Mouse (Mus musculus): ENCODE measurements at regions not wholly inside any gene's neighbourhood (a gene's known extent, or its start where the extent isn't known, plus 50 kb on each side); places are given as distances from the start of the nearest gene placed in this dataset.
A peak's percentile ranks its signal among the peaks of the same experiment; 100 is the strongest.

GRCm38 (mm10) chr6:52368734-52369412, 55.6 kb downstream of the Evx1 start:
- DNase-seq (ENCODE audit: low spot score in 2 of 2) = no peak

GRCm38 (mm10) chr6:52370806-52371360, 57.6 kb downstream of the Evx1 start:
- DNase-seq (ENCODE audit: low spot score in 2 of 2) = no peak

DNA sequence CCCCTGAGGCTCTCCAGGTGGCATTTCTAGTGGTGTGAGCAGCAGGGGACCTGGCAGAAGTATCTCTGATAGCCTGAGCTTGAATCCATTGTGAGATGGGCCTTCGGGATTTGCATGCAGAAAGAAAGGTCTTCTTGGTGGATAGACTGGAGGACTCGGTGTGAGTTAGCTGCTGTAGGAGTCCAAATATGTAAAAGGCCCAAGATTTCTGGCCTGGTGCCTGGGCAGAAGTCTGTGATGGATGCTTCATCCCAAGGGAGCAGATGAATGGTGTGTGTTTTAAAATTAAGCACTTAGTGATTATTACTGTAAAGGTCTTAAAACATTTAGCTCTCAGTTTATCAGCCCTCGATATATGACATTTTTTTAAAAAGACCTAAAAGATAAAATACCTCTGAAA, 65.8 kb downstream of the Evx1 start:
- DNase-seq (ENCODE audit: low spot score in 2 of 2) = no peak

DNA sequence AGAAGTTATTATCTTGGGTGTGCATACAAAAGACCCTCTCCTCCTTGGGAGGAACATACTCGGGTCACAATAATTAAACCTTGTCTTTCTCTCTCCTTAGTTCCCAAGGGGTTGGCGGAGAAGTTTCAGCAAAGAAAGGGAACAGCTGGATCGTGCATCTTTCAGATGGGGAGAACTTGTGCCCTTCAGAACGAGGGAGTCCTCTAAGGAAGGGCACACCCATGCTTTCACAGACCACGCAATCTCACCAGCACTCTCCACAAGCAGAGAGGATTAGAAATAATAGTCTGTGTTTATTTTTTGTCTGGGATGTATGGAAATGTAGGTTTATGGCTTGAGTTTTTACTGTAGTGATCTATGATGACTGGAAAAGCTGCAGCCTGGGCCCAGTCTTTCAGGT, 66.3 kb downstream of the Evx1 start:
- DNase-seq (ENCODE audit: low spot score in 2 of 2) = no peak

- DNase-seq (ENCODE audit: low spot score in 2 of 2) = no peak
Measured at GRCm38 (mm10) chr6:52385044-52385443, 71.7 kb downstream of the Evx1 start.

DNA sequence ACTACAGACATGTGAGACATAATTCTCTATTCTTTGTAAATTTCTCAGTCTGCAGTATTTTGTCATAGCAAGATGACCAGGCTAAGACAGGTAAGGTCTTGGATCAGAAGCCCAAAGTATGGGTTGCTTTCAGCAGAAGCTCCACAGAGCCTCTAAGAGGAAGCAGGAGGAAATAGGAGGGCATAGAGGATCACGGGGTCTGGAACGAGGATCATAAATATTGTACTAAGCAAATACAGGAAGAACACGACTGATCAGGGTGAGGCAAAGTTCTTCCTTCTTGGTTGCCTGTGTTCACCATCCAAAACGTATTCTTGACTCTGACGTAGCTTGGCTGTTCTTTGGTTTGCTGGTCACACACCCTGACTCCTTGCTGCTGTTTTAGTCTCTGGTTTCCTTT, 88.1 kb downstream of the Evx1 start:
- no peak for DNase-seq (ENCODE audit: low spot score in 2 of 2)

DNA sequence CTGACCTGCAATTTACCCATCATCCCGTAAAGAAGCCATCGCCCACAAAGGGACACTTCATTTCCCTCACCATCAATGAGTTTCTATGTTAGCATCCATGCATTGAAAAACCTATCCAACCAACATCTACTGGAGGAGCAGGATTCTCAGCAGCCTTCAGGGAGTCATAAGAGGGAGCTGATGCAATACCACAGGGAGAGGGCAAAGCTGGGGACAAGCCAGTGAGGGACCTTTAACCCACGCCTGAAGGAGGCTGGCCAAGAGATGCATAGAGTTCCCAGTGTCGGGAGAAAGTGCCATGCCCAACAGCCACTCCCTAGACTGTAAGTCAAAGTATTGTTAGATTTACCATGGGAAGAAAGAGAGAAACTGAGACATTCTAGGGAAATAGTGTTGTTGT, 96.7 kb downstream of the Evx1 start:
- DNase-seq (ENCODE audit: low spot score in 2 of 2) = no peak

DNA sequence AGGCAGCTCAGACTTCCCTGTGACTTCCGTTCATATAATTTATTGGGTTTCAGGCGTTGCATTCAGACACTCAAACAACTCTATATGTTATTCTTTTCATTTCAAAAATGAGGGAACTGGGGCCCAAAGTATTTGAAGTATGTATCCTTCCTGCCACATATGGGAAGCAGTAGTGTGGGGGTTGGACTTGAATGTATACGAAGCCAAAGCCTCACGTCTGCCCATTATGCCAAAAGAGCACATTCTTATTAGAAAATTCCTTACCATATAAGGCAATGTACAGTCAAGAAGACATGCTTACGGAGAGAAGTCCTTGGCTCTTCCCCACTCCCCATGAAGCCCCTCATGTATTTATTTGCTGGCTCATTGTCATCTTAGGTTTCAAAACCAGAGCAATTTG, 97.4 kb downstream of the Evx1 start:
- DNase-seq (ENCODE audit: low spot score in 2 of 2) = no peak

DNA sequence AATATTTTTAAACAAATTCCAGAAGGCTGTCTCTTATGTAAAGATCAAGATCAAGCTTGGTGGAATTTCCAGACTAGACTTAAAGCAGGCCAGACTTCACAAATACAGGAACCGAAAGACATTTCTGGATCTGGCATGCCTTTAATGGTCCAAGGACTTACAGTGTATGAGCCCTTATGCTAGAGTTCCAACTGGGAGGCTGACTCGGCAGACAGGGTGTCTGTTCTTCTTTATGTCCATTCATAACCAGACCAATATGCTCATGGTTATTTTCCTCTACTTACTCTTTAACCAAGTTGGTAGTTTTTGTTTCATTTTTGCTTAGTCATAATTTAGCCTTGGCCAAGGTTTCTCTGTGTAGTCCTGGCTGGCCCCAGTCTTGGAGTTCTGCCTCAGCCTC, 98.0 kb downstream of the Evx1 start:
- DNase-seq (ENCODE audit: low spot score in 2 of 2) = no peak

GRCm38 (mm10) chr6:52413639-52414038, 100.3 kb downstream of the Evx1 start:
- no peak for DNase-seq (ENCODE audit: low spot score in 2 of 2)

- no peak for DNase-seq (ENCODE audit: low spot score in 2 of 2)
Measured at GRCm38 (mm10) chr6:52415341-52415946, 102.1 kb downstream of the Evx1 start.

GRCm38 (mm10) chr6:52416491-52416890, 103.2 kb downstream of the Evx1 start:
- no peak for DNase-seq (ENCODE audit: low spot score in 2 of 2)

- peak in 1 of 2 experiments; percentile 6 for DNase-seq (ENCODE audit: low spot score in 2 of 2)
Measured at GRCm38 (mm10) chr6:52417439-52418124, 104.3 kb downstream of the Evx1 start.

- no peak for DNase-seq (ENCODE audit: low spot score in 2 of 2)
Measured at GRCm38 (mm10) chr6:52418451-52419170, 105.3 kb downstream of the Evx1 start.

DNA sequence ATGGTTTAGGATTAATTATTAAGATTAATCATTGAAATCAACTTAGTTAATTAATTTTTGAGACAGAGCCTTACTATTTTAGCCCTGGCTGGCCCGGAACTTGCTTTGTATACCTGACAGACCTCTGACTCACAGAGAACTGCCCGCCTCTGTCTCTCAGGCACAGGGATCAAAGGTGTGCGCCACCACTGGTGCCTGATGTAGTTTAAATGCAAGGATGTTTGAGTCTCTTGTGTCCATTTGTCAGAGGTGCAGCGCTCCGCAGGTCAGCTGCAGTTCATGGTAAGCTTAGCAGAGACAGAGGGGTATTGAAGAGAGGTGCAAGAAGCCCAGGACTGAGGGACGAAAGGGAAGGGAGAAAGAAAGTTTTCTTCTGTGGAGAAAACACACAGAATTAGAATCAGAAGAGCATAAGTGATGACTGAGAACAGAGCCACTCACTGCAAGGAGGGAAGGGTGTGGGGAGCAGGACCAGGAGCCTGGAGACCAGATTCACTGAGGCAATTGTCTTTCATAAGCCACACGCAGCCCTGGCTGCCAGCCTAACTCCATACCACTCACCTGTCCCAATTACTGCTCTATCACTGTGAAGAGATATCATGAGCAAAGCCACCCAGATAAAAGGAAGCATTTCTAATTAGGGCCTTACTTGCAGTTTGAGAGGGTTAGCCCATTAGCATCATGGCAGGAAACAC, 107.1 kb downstream of the Evx1 start:
- DNase-seq (ENCODE audit: low spot score in 2 of 2) = no peak

DNA sequence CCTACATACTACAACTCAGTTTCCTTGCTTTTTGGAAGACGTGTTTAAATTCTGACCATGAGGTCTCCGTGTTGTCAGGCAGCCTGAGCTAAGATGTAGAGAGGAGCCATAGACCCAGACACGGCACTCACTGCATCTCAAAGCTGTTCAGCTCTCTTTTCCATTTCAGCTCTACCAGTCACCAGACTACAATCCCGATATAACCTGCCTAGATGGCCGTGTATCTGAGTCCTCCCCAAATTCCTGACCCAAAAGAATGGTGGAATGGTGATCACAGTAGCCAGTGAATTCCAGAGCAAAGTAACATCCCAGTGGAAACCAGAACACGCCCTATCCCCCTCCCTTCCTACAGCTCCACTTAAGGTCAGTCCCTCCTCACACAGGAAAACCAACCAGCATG, 108.5 kb downstream of the Evx1 start:
- no peak for DNase-seq (ENCODE audit: low spot score in 2 of 2)

DNA sequence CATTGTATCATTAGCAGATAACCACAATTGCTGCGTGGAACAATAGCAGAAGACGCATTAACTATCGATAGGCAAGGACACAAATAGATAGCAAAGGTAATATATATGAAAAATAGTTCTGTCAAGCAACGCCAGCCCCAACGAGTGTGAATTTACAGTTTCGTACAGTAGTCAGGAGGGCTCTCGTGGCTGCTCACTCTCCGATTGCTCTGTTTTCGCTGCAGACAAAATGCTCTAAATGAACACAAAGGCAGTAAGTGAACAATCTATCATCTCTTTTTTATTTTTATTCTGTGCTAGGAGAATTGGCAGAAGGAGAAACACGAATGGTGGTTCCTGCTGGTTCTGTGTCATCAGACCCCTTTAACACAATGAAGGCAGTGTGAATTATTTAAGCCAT, 109.4 kb downstream of the Evx1 start:
- no peak for DNase-seq (ENCODE audit: low spot score in 2 of 2)

- DNase-seq (ENCODE audit: low spot score in 2 of 2) = no peak
Measured at GRCm38 (mm10) chr6:52423581-52424107, 110.3 kb downstream of the Evx1 start.

DNA sequence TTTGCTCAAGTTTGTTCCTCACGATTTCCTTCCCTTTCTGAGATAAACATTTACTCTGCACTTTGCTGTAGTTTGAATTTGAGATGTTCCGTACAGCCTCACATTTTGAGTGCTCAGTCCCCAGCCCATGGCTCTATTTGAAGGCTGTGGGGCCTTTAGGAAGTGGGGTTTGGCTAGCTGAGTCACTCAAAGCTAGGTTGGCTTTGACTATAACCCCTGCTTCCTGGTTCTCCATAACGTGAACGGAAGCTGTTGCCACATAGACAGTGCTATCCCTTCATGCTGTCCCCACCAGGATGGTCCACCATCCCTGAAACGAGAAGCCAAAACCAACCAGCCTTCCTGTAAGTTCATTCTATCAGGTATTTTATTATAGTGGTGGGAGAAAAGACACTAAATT, 111.1 kb downstream of the Evx1 start:
- no peak for DNase-seq (ENCODE audit: low spot score in 2 of 2)

DNA sequence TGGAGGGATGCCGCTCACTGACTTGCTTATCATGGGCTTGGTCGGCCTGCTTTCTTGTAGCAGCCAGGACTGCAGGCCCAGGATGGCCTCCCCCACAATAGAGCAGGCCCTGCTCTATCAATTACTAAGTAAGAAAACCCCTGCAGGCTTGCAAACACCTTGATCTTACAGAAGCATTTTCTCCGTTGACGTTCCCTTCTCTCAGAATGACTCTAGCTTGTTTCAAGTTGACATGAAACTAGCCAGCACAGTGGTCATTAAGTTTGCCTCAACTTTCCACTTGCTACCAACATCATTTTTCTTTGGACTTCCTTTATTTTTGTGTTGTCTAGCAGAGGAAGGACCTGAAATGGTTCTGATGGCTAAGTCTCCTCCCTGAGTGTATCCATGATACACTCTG, 111.8 kb downstream of the Evx1 start:
- DNase-seq (ENCODE audit: low spot score in 2 of 2) = no peak

DNA sequence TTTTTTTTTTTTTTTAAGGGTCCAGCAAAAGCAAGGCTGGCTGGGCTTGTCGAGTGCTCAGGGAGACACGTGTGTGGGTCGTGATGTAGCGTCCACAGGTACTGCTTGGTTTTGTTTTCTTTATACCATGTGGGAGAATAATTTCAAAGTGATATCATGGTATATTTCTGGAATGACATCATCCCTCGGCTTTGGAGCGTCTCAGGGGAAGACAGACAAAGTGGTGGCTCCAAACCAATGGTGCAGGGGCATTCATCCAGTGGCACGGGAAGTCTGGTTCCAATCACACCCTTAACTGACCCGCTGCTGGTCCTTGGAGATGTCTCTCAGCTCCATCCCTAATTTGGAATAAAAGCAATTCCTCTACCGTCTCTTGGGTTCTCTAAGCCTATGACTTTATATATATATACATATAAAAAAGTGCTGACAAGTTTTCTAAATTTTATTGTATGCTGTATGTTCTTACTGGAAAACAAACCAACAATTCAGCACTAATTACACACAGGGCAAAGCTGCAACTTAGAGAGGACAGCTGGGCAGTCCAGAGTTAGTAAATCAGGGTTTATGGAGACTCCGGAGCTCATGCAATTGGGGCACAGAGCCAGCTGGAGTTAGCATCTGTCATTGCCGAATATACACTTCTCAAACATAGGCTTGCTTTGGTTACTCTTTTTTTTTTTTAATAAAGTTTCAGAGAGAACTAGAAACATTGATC, 115.3 kb downstream of the Evx1 start:
- DNase-seq (ENCODE audit: low spot score in 2 of 2) = no peak

All from frontal cortex, postnatal 14 days (tissue).